In genomic region chr2:163419346-163420045, GRCm38 (mm10) we compare ENCODE assay signal across 1 mouse cellular context.
TF ChIP-seq lines count a peak whose summit lies in the region.

No protein-coding gene starts in this region.

TF ChIP-seq in MEL, 35 proteins besides CTCF, POLR2A, EP300 and RAD21 (continued from another document):
- no peak for TF ChIP-seq ZC3H11A (IDR thresholded peaks at IDR 0.05; ENCODE audit: low read depth, low read length)
- 0 out of 2 replicates have a peak, but pooled peaks have one; percentile 18 for TF ChIP-seq KAT2A (conservative IDR thresholded peaks at IDR 0.05; ENCODE audit: low read depth, low read length)
- TF ChIP-seq ETS1 (IDR thresholded peaks at IDR 0.05; ENCODE audit: low read depth, low read length): peak; percentile 84
- peak; percentile 73 to 91 for TF ChIP-seq USF2 (IDR thresholded peaks at IDR 0.05; ENCODE audit: borderline replicate concordance in 1 of 2, insufficient read depth in 1 of 2, low read depth in 1 of 2, low read length in 2 of 2)
- TF ChIP-seq ELF1 (IDR thresholded peaks at IDR 0.05; ENCODE audit: low read depth, low read length): peak; percentile 84
- peak; percentile 78 for TF ChIP-seq NELFE (IDR thresholded peaks at IDR 0.05; ENCODE audit: low read depth, low read length)
- TF ChIP-seq RCOR1 (IDR thresholded peaks at IDR 0.05; ENCODE audit: low read depth, low read length): no peak
- peak; percentile 85; the same call in 1 of the 2 replicates for TF ChIP-seq MAZ (IDR thresholded peaks at IDR 0.05; ENCODE audit: low read depth, low read length)
- TF ChIP-seq TCF12 (IDR thresholded peaks at IDR 0.05; ENCODE audit: low read depth, low read length): peak; percentile 8; the same call in 1 of the 2 replicates
- TF ChIP-seq MAFK (IDR thresholded peaks at IDR 0.05; ENCODE audit: borderline replicate concordance, low read depth, low read length): no peak
- TF ChIP-seq ZMIZ1 (IDR thresholded peaks at IDR 0.05; ENCODE audit: low read depth, low read length): peak; percentile 79
- no peak for TF ChIP-seq TBP (IDR thresholded peaks at IDR 0.05; ENCODE audit: low read depth, low read length)
- no peak for TF ChIP-seq UBTF (IDR thresholded peaks at IDR 0.05; ENCODE audit: borderline replicate concordance, insufficient read depth, low read depth, low read length)
- TF ChIP-seq GABPA (IDR thresholded peaks at IDR 0.05; ENCODE audit: low read depth, low read length): no peak
- TF ChIP-seq MXI1 (IDR thresholded peaks at IDR 0.05; ENCODE audit: low read depth, low read length): peak; percentile 97
- peak; percentile 100 for TF ChIP-seq MAX (IDR thresholded peaks at IDR 0.05; ENCODE audit: low read length)
- no peak for TF ChIP-seq CHD2 (IDR thresholded peaks at IDR 0.05; ENCODE audit: low read length)
- no peak for TF ChIP-seq POLR2AphosphoS5 (IDR thresholded peaks at IDR 0.05; ENCODE audit: borderline replicate concordance, low read depth, low read length)
- TF ChIP-seq MEF2A (IDR thresholded peaks at IDR 0.05; ENCODE audit: extremely low read depth, insufficient replicate concordance, low read depth, low read length, poor library complexity, severe bottlenecking): no peak
- peak; percentile 99 for TF ChIP-seq USF1 (IDR thresholded peaks at IDR 0.05; ENCODE audit: low read depth, low read length)
- peak; percentile 81 for TF ChIP-seq HCFC1 (IDR thresholded peaks at IDR 0.05; ENCODE audit: low read depth, low read length)
- no peak for TF ChIP-seq SMC3 (IDR thresholded peaks at IDR 0.05; ENCODE audit: low read depth, low read length)
- TF ChIP-seq NRF1 (IDR thresholded peaks at IDR 0.05; ENCODE audit: insufficient read depth, low read depth, low read length, poor library complexity, severe bottlenecking): peak; percentile 87
- TF ChIP-seq GATA1 (IDR thresholded peaks at IDR 0.05; ENCODE audit: low read depth, low read length): no peak
- peak; percentile 86 for TF ChIP-seq POLR2AphosphoS2 (IDR thresholded peaks at IDR 0.05; ENCODE audit: low read length)
